Mouse (Mus musculus) kidney, embryonic 16.5 days (tissue): ENCODE data around the gene Mup7. TPM values are rescaled to one million over a fixed set of nuclear protein-coding genes. Genes with fewer than 3 reads are reported as not detected.
"Not testable (repeated sequence)": the region's sequence is repeated elsewhere in the genome, so short reads cannot be mapped to it uniquely, and the experiment has no call there.

Source experiments
- ATAC-seq: fragments of 200-750 bp; cut with Nextera tagmentation; 2 replicates; pipeline ENCODE4 v1.8.0; 2017; ENCODE audit warnings: moderate TSS enrichment; ENCODE audit not compliant: low FRiP score, low TSS enrichment
- H3K27ac ChIP-seq: fragments of 300-500 bp; sonication (generic); 2 replicates; pipeline ENCODE4 v1.5.1; 2014; ENCODE audit warnings: low read length
- H3K27me3 ChIP-seq: fragments of 300-500 bp; sonication (generic); 2 replicates; pipeline ENCODE4 v1.6.1; 2014; ENCODE audit warnings: low read length, control low read depth, mixed read lengths; ENCODE audit not compliant: insufficient read depth
- H3K36me3 ChIP-seq: fragments of 300-500 bp; sonication (generic); 2 replicates; pipeline ENCODE4 v1.6.1; 2014; ENCODE audit warnings: low read length, control low read depth, mixed read lengths; ENCODE audit not compliant: insufficient read depth
- H3K4me1 ChIP-seq: fragments of 300-500 bp; sonication (generic); 2 replicates; pipeline ENCODE4 v1.6.1; 2014; ENCODE audit warnings: low read length, control low read depth, mixed read lengths; ENCODE audit not compliant: insufficient read depth
- H3K4me2 ChIP-seq: fragments of 300-500 bp; sonication (generic); replicated peaks from 2 replicates; pipeline ENCODE4 v1.6.1; 2014; ENCODE audit warnings: low read depth, low read length
- H3K4me3 ChIP-seq: fragments of 300-500 bp; sonication (generic); 2 replicates; pipeline ENCODE4 v1.5.1; 2014; ENCODE audit warnings: mild to moderate bottlenecking, low read length
- H3K9ac ChIP-seq: fragments of 300-500 bp; sonication (generic); replicated peaks from 2 replicates; pipeline ENCODE4 v1.6.1; 2014; ENCODE audit warnings: low read length
- H3K9me3 ChIP-seq: fragments of 300-500 bp; sonication (generic); 2 replicates; pipeline ENCODE4 v1.6.1; 2016; ENCODE audit warnings: low read length, control low read depth
- WGBS: fragments of 180-500 bp; shearing (Covaris S2); extraction: QIAGEN DNeasy Blood & Tissue Kit; methylation state at CpG from one replicate; pipeline ENCODE4 v1.1.7; 2014; 5-methylcytosine and 5-hydroxymethylcytosine counted together
- polyA plus RNA-seq: library from polyadenylated mRNA; unstranded; fragments of >200 nt; fragmentation: Nextera tagmentation; extraction: Ambion mirVana; gene quantifications from 2 replicates; pipeline ENCODE4 v1.2.1, GENCODE M21; 2015

Mup7 gene
- not detected in 2 replicates for polyA plus RNA-seq

GRCm38 (mm10) chr4:60070375-60070774, at the start of gene Mup7:
Gene Mup7, minus strand, starts transcription at chr4:60070475.
- H3K4me3 ChIP-seq, H3K9me3 ChIP-seq, H3K27me3 ChIP-seq, ATAC-seq, H3K27ac ChIP-seq, H3K9ac ChIP-seq, H3K36me3 ChIP-seq, H3K4me1 ChIP-seq, H3K4me2 ChIP-seq: not testable (repeated sequence)
- WGBS: 74% methylated on average over 2 of the region's 2 CpGs

- WGBS: 56% methylated on average over 3 of the region's 3 CpGs
- not testable (repeated sequence) for H3K4me2 ChIP-seq, H3K27me3 ChIP-seq, H3K36me3 ChIP-seq, H3K9me3 ChIP-seq, H3K4me1 ChIP-seq, H3K9ac ChIP-seq, H3K27ac ChIP-seq, ATAC-seq, H3K4me3 ChIP-seq
Measured at GRCm38 (mm10) chr4:60079865-60080264, 9.6 kb upstream of the Mup7 start.

- H3K4me2 ChIP-seq, H3K9ac ChIP-seq, H3K27ac ChIP-seq, H3K4me3 ChIP-seq, H3K27me3 ChIP-seq, H3K4me1 ChIP-seq, H3K36me3 ChIP-seq, H3K9me3 ChIP-seq: not testable (repeated sequence)
- 44% methylated on average over 12 of the region's 13 CpGs for WGBS
- ATAC-seq: peak; percentile 85; the same call in 1 of the 2 replicates
Measured at GRCm38 (mm10) chr4:60029334-60030111, 40.8 kb downstream of the Mup7 start.

- ATAC-seq, H3K4me3 ChIP-seq, H3K36me3 ChIP-seq: not testable (repeated sequence)
Measured at GRCm38 (mm10) chr4:60020141-60020540, 50.1 kb downstream of the Mup7 start.

More at GRCm38 (mm10) chr4:60020141-60020540, 50.1 kb downstream of the Mup7 start:
- not testable (repeated sequence) for H3K4me2 ChIP-seq, H3K9me3 ChIP-seq, H3K27me3 ChIP-seq, H3K4me1 ChIP-seq, H3K9ac ChIP-seq, H3K27ac ChIP-seq
- WGBS: 64% methylated on average over 7 of the region's 7 CpGs

Other genes starting within 250 kb of the Mup7 start
- 0.06 TPM in 1 of 2 replicates, not detected in the other for gene Slc46a2, start 155.4 kb downstream of the Mup7 start, polyA plus RNA-seq
- gene Mup4, start 109.8 kb downstream of the Mup7 start, polyA plus RNA-seq: not detected in 2 replicates
- not detected in 2 replicates for gene Mup6, start 106.2 kb downstream of the Mup7 start, polyA plus RNA-seq
- gene Mup2, start 83.8 kb upstream of the Mup7 start, polyA plus RNA-seq: not detected in 2 replicates
- gene Mup8, start 152.1 kb upstream of the Mup7 start, polyA plus RNA-seq: not detected in 2 replicates